Mouse (Mus musculus) E14TG2a.4 (cell line): ENCODE data around the gene Lman2l.

Experiments used
- H3K27me3 ChIP-seq: 2 replicates; pipeline ENCODE4 v1.6.1; 2014; ENCODE audit warnings: low read length, control low read depth; ENCODE audit not compliant: insufficient read depth
- H3K36me3 ChIP-seq: 2 replicates; pipeline ENCODE4 v1.6.1; 2014; ENCODE audit warnings: low read length, control low read depth; ENCODE audit not compliant: insufficient read depth
- H3K4me1 ChIP-seq: replicated peaks from 2 replicates; pipeline ENCODE4 v1.6.1; 2014; ENCODE audit warnings: low read depth, low read length, control low read depth
- H3K4me3 ChIP-seq: replicated peaks from 2 replicates; pipeline ENCODE4 v1.5.1; 2014; ENCODE audit warnings: mild to moderate bottlenecking, low read length
- H3K9me3 ChIP-seq: 2 replicates; pipeline ENCODE4 v1.6.1; 2014; ENCODE audit warnings: low read length, control low read depth
- CTCF ChIP-seq: conservative IDR thresholded peaks from 2 replicates; pipeline ENCODE4 v1.5.1; 2014; ENCODE audit warnings: low read length
- NANOG ChIP-seq: IDR thresholded peaks from 2 replicates; pipeline ENCODE4 v1.6.1; 2014; ENCODE audit warnings: borderline replicate concordance, low read length, mixed read lengths
- POU5F1 ChIP-seq: IDR thresholded peaks from 2 replicates; pipeline ENCODE4 v1.6.1; 2014; ENCODE audit warnings: low read length, borderline replicate concordance

Gene Lman2l

DNA sequence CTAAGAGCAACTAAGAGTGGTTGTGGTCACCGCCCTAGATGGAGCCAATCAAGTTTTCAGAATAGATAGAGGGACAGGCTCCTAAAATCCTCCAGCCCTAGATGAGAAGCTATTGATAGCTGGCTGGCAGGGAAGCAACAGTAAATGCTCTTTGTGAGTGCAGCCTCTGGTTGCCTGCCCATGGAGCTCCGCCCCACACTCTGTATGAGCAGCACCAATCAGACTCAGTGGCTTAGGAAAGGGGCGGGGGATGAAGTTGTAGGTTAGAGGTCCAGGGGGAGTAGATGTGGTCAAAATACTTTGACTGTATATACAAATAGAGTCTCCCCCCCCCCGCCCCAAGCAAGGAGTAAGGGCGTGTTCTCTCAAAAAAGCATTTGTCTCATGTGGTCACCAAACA is 22.4 kb upstream of the Lman2l start:
- Histone ChIP-seq H3K4me1 (peaks cover 34% of the 10 kb centered on the region), H3K4me3 (no peak overlapping the region), H3K9me3 (no peaks in the 10 kb centered on the region), H3K27me3 (peaks cover 44% of the 10 kb centered on the region), H3K36me3 (no peaks in the 10 kb centered on the region)
- no peak for TF ChIP-seq CTCF

DNA sequence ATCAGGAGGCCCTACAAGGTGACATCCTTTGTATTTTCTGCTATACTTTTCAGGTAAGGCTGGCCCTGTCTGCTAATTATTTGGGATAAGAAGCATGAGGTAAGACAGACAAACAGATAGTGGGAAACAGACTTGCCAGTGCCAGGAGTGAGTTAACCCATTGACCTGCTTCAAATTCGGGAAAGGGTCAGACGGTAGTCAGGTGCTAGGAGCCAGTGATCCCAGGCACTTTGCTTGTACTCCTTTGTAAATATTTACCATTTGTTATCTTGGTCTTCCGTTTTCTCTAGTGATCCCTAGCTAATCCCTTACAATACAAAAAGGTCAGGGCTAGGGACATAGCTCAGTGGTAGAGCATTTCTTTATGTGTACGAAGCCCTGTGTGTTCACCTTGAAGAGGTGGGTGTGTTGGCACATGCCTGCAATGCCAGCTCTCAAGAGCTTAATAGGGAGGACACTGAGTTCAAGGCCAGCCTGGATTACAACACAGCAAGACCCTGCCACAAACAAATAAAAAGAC is 20.6 kb upstream of the Lman2l start:
- H3K9me3 ChIP-seq: no peaks in the 10 kb centered on the region
- H3K36me3 ChIP-seq: no peaks in the 10 kb centered on the region
- H3K4me1 ChIP-seq: peaks cover 24% of the 10 kb centered on the region
- TF ChIP-seq POU5F1: no peak
- no peak for TF ChIP-seq NANOG
- no peak for TF ChIP-seq CTCF
- peaks cover 35% of the 10 kb centered on the region for H3K27me3 ChIP-seq
- no peak overlapping the region for H3K4me3 ChIP-seq

DNA sequence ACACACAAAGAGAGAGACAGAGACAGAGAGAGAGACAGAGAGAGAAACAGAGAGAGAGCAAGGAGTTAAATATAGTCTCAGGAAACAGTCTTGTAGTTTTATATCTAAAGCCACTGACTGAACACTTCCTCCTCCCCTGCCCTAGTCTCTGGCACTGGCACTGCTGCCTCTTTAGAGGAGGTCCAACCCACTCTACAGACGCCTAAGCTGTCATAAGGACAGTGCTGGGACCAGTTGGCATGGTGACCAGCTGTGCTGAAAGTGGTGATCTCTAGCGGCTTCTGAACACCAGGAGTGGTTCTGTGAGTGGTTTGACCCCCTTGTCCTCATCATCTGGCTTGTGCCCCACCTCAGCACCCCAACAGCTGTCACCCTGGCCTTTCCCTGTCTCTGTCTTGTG is 16.8 kb upstream of the Lman2l start:
- H3K4me1 ChIP-seq: peaks cover 12% of the 10 kb centered on the region
- no peaks in the 10 kb centered on the region for H3K36me3 ChIP-seq
- TF ChIP-seq NANOG (no peak), CTCF (no peak), POU5F1 (no peak)
- H3K4me3 ChIP-seq: no peak overlapping the region
- peaks cover 14% of the 10 kb centered on the region for H3K27me3 ChIP-seq
- H3K9me3 ChIP-seq: no peaks in the 10 kb centered on the region

DNA sequence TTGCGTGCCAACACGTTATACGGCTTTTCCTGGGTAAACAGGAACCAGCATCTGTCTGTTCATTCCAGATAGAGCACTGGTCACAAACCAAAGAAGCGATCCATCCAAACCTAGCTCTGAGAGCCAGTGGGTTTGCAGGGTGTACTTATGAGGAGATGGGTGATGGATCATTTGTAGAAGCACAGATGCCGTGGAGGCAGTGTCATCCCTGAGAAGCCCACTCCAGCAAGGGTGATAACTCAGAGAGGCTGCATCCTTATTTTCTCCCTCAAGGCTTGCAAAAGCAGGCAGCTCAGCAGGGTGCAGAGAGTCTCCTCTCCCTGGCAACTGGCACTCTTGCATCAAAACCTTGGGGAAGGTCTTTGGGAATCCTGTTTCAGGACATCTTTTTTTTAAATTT is 13.1 kb upstream of the Lman2l start:
- peaks cover 7% of the 10 kb centered on the region for H3K4me1 ChIP-seq
- no peaks in the 10 kb centered on the region for H3K27me3 ChIP-seq
- H3K36me3 ChIP-seq: no peaks in the 10 kb centered on the region
- TF ChIP-seq CTCF: no peak
- TF ChIP-seq NANOG: no peak
- no peak for TF ChIP-seq POU5F1
- H3K4me3 ChIP-seq: no peak overlapping the region
- H3K9me3 ChIP-seq: no peaks in the 10 kb centered on the region

DNA sequence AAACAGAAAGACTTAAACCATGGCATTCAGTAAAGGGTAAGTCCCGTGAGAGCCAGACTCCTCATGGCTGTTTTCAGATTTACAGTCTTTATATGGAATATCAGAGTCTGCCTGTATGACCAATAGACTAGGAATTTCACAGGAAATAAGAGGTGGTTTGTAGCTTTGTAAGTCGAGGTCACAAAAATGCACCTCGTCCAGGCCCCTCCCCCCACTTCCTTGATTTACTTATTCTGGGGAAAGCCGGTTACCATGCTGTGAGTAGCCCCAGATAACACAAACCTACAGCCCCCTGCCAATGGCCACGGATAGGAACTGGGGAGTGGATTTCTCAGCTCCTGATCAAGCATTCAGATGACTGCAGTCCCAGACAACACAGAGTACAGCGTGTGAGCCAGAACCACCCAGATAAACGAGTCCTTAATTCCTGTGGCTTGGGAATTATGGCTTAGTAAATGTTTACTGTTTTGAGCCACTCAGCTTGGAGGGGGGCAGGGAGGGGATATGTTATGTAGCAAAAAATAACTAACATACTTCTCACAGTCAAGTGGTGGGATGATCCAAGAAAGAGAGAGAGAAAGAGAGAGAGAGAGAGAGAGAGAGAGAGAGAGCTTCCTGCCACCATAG is 12.4 kb upstream of the Lman2l start:
- H3K4me1 ChIP-seq: peaks cover 7% of the 10 kb centered on the region
- no peaks in the 10 kb centered on the region for H3K36me3 ChIP-seq
- H3K4me3 ChIP-seq: no peak overlapping the region
- no peaks in the 10 kb centered on the region for H3K27me3 ChIP-seq
- H3K9me3 ChIP-seq: no peaks in the 10 kb centered on the region
- no peak for TF ChIP-seq CTCF
- TF ChIP-seq POU5F1: no peak
- no peak for TF ChIP-seq NANOG

DNA sequence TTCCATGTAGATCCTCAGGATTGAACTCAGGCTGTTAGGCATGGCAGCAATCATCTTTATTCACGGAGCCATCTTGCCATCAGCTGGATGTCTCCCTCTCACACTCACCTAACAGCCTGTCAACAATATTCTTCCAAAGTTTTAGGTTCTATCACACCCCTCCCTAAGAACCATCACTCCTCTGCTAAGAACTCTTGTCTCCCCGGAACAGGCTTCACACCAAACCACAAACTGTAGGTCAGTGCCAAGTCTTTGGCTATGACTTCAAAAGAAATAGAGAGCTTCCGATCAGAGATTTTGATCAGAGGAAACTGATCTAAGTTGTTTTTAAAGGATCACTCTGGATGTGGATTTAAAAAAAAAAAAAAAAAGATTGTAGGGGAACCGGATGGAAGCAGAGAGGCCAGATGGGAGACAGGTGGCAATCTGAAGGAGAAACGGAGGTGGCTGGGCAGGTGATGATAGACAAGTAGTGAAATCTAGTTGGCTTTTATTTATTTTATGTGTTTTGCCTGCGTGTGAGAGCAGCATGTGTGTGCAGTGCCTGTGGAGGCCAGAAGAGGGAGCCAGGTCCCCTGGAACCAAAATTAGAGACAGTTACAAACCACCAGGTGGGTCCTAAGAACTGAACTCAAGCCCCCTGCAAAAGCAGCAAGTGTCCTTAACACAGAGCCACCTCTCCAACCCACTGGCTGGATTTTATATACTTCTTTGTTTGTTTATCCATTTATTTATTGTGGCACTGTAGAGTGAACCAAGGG is 9.2 kb upstream of the Lman2l start:
- Histone ChIP-seq H3K4me1 (peaks cover 7% of the 10 kb centered on the region), H3K36me3 (no peaks in the 10 kb centered on the region), H3K27me3 (peaks cover 2% of the 10 kb centered on the region), H3K9me3 (no peaks in the 10 kb centered on the region), H3K4me3 (no peak overlapping the region)
- TF ChIP-seq NANOG (no peak), POU5F1 (no peak), CTCF (peak; percentile 75)

DNA sequence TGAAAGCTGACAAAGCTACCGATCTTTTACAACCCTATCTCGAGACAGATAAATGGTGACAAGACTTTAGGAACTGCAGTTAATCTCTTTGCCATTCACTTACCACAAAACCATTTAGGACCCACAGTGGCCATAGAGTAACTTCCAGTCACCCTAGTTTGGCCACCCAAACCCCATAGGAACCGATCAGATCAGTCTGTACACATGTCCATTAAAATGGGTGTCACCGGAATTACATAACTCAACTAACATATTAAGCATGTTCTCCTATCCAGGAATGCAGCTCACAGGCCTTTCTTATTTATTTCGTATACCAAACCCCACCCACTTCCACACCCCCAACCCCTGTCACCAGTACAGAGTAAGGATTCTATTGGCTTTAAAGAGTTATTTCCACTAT is 1.8 kb upstream of the Lman2l start:
- Histone ChIP-seq H3K36me3 (peaks cover 19% of the 10 kb centered on the region), H3K4me1 (peaks cover 19% of the 10 kb centered on the region), H3K9me3 (no peaks in the 10 kb centered on the region), H3K27me3 (peaks cover 3% of the 10 kb centered on the region), H3K4me3 (no peak overlapping the region)
- TF ChIP-seq NANOG: no peak

DNA sequence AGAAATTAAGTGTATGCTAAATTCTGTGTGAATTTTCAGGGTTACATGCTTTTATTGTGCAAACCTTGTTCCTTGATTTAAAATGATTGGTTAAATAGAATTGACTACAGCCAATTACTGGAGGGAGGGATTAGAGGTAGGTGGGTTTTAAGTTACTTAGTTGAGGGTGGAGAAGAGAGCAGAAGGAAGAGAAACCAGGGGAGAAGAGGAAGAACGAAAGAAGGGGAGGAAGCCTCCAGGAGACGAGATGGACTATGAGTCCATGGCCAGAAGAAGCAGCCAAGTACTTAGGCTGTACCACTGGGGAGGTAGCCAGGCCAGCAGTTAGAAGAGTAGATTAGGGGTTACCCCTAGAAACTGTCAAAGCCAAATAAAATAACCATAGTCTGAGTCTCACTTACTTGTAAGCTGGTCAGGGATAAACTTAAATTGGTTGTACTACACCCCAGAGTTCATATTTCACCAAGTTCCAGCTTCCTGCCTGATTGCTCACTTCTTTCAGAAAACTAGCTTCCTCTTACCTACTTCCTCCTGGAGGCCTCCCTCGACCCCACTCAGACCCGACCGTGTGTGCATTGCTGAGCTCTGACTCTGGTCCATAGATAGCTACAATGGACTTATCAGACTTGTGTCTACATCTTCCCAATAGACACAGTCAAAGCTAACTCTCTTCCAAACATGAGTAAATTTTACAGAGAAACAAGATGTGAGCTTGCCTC is 1.2 kb upstream of the Lman2l start:
- H3K27me3 ChIP-seq: peaks cover 3% of the 10 kb centered on the region
- TF ChIP-seq CTCF: no peak
- no peak for TF ChIP-seq POU5F1
- TF ChIP-seq NANOG: no peak

More for the DNA sequence above, 1.2 kb upstream of the Lman2l start:
- peaks cover 25% of the 10 kb centered on the region for H3K36me3 ChIP-seq
- H3K4me1 ChIP-seq: peaks cover 19% of the 10 kb centered on the region
- no peak overlapping the region for H3K4me3 ChIP-seq
- H3K9me3 ChIP-seq: no peaks in the 10 kb centered on the region
